Mouse (Mus musculus): ENCODE results near the gene Nck1.

Gene Nck1

GRCm38 (mm10) chr9:100545715-100546593 is at the start of gene Nck1:
Gene Nck1 (minus strand): TSS chr9:100546134.
- peak; percentile 99 for DNase-seq (ENCODE audit: low read depth, low spot score)

GRCm38 (mm10) chr9:100590462-100590861 is 44.5 kb upstream of the Nck1 start:
- DNase-seq (ENCODE audit: low read depth, low spot score) = peak; percentile 29

- no peak for DNase-seq (ENCODE audit: low read depth, low spot score)
Measured at GRCm38 (mm10) chr9:100584031-100584430, 38.1 kb upstream of the Nck1 start.

- DNase-seq (ENCODE audit: low read depth, low spot score) = peak; percentile 87
Measured at GRCm38 (mm10) chr9:100582883-100583575, 37.1 kb upstream of the Nck1 start.

GRCm38 (mm10) chr9:100581543-100582492 is 35.9 kb upstream of the Nck1 start:
- DNase-seq (ENCODE audit: low read depth, low spot score) = peak; percentile 80

GRCm38 (mm10) chr9:100580196-100580740 is 34.3 kb upstream of the Nck1 start:
- DNase-seq (ENCODE audit: low read depth, low spot score) = no peak

- peak; percentile 24 for DNase-seq (ENCODE audit: low read depth, low spot score)
Measured at GRCm38 (mm10) chr9:100573942-100574341, 28.0 kb upstream of the Nck1 start.

- DNase-seq (ENCODE audit: low read depth, low spot score) = peak; percentile 30
Measured at GRCm38 (mm10) chr9:100573300-100573699, 27.4 kb upstream of the Nck1 start.

GRCm38 (mm10) chr9:100571511-100571910 is 25.6 kb upstream of the Nck1 start:
- no peak for DNase-seq (ENCODE audit: low read depth, low spot score)

- peak; percentile 61 for DNase-seq (ENCODE audit: low read depth, low spot score)
Measured at GRCm38 (mm10) chr9:100570626-100571233, 24.8 kb upstream of the Nck1 start, which contains the start of gene Slc35g2. Gene Slc35g2 (minus strand): TSS chr9:100571090.

GRCm38 (mm10) chr9:100569798-100570625 is 24.1 kb upstream of the Nck1 start:
- peak; percentile 94 for DNase-seq (ENCODE audit: low read depth, low spot score)

GRCm38 (mm10) chr9:100560251-100560890 is 14.4 kb upstream of the Nck1 start:
- peak; percentile 96 for DNase-seq (ENCODE audit: low read depth, low spot score)

GRCm38 (mm10) chr9:100558991-100559390 is 13.1 kb upstream of the Nck1 start:
- peak; percentile 90 for DNase-seq (ENCODE audit: low read depth, low spot score)

- DNase-seq (ENCODE audit: low read depth, low spot score) = peak; percentile 38
Measured at GRCm38 (mm10) chr9:100558023-100558573, 12.2 kb upstream of the Nck1 start.

GRCm38 (mm10) chr9:100555686-100556085 is 9.8 kb upstream of the Nck1 start:
- no peak for DNase-seq (ENCODE audit: low read depth, low spot score)

- peak; percentile 24 for DNase-seq (ENCODE audit: low read depth, low spot score)
Measured at GRCm38 (mm10) chr9:100548313-100548712, 2.4 kb upstream of the Nck1 start.

- DNase-seq (ENCODE audit: low read depth, low spot score) = peak; percentile 42
Measured at GRCm38 (mm10) chr9:100546594-100546910, 618 bp upstream of the Nck1 start.

GRCm38 (mm10) chr9:100544948-100545714 is 803 bp downstream of the Nck1 start:
- no peak for DNase-seq (ENCODE audit: low read depth, low spot score)

All from brain, adult 2 months (tissue).